ENCODE assay signal across 15 mouse cellular contexts in the genomic region with DNA sequence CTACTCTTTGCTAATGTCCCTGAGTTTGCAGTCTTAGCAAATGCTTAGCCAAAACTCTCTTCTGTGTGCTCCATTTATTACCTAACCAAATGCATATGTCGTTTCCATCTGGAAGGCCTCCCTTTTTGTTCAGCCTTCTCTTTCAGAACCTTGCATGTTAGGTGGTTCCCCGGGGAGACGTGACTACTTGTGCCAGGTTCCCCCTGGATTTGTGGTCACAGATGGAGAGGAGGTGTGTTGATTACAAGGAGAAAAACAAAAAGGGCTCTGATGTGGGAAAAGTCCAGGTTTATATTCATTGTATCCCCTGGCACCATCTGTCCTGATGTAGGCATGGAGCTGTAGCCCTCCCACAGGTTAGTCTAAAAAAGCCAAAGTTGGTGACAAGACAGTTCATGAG.
A peak's percentile ranks its signal among the peaks of the same experiment; 100 is the strongest.
DNase-seq lines count a peak whose midpoint lies in the region; ATAC-seq and TF ChIP-seq lines count a peak whose summit lies in the region.
"Had no signal": no experiment of that assay in that cellular context is flagged by ENCODE, and none has a peak within 500 bp of the region (broad histone marks: within the 10 kb centered on the region; RNA-seq: fewer than 3 reads in every experiment).

No protein-coding gene starts in this region.

- no peaks in the 10 kb centered on the region for H3K27me3 ChIP-seq in hindbrain, postnatal 0 days (ENCODE audit: insufficient read depth, low read length)
- no peaks in the 10 kb centered on the region for H3K27me3 ChIP-seq in hindbrain, embryonic 11.5 days (ENCODE audit: control insufficient read depth, insufficient read depth, low read length)
- H3K27me3 ChIP-seq: embryonic facial prominence, embryonic 12.5 days; forebrain, embryonic 13.5 days; limb, embryonic 12.5 days had no signal

- TF ChIP-seq CTCF in hindbrain, postnatal 0 days (IDR thresholded peaks at IDR 0.05; ENCODE audit: low read depth): no peak

- H3K27ac ChIP-seq in hindbrain, postnatal 0 days: no peak overlapping the region
- H3K27ac ChIP-seq in hindbrain, embryonic 11.5 days (ENCODE audit: low read depth, low read length): no peak overlapping the region
- H3K27ac ChIP-seq: embryonic facial prominence, embryonic 12.5 days; forebrain, embryonic 13.5 days; kidney, postnatal 0 days; limb, embryonic 12.5 days had no signal

- 61% methylated on average over 3 of the region's 3 CpGs for WGBS in hindbrain, postnatal 0 days
- WGBS in hindbrain, embryonic 11.5 days: 66% methylated on average over 3 of the region's 3 CpGs

- no peak for ATAC-seq in hindbrain, postnatal 0 days
- ATAC-seq in hindbrain, embryonic 11.5 days (ENCODE audit: low FRiP score): no peak
- ATAC-seq: CD4-positive, CD25-positive, alpha-beta regulatory T cell, adult 4 months; forebrain, embryonic 13.5 days; inflammation-experienced regulatory T-cells, adult 6 months had no signal

- H3K4me1 ChIP-seq in hindbrain, postnatal 0 days (ENCODE audit: insufficient read depth, low read length): no peaks in the 10 kb centered on the region
- no peaks in the 10 kb centered on the region for H3K4me1 ChIP-seq in hindbrain, embryonic 11.5 days (replicated peaks; ENCODE audit: control insufficient read depth, insufficient read depth, low read length)
- H3K4me1 ChIP-seq: embryonic facial prominence, embryonic 12.5 days; forebrain, embryonic 13.5 days; limb, embryonic 12.5 days had no signal

- H3K36me3 ChIP-seq in hindbrain, postnatal 0 days (ENCODE audit: insufficient read depth, low read length): no peaks in the 10 kb centered on the region
- no peaks in the 10 kb centered on the region for H3K36me3 ChIP-seq in hindbrain, embryonic 11.5 days (ENCODE audit: control insufficient read depth, insufficient read depth, low read length)
- H3K36me3 ChIP-seq: embryonic facial prominence, embryonic 12.5 days; limb, embryonic 12.5 days had no signal

- no peak overlapping the region for H3K9ac ChIP-seq in hindbrain, postnatal 0 days (replicated peaks; ENCODE audit: low read length)
- no peak overlapping the region for H3K9ac ChIP-seq in hindbrain, embryonic 11.5 days (ENCODE audit: low read depth, low read length)
- H3K9ac ChIP-seq: embryonic facial prominence, embryonic 12.5 days; forebrain, embryonic 13.5 days; limb, embryonic 12.5 days had no signal

- no peak overlapping the region for H3K4me2 ChIP-seq in hindbrain, postnatal 0 days (ENCODE audit: low read depth, low read length)
- H3K4me2 ChIP-seq in hindbrain, embryonic 11.5 days (replicated peaks; ENCODE audit: low read depth, low read length): no peak overlapping the region
- H3K4me2 ChIP-seq: embryonic facial prominence, embryonic 12.5 days; forebrain, embryonic 13.5 days; limb, embryonic 12.5 days had no signal

- peak; percentile 34 for DNase-seq in hindbrain, postnatal 0 days (ENCODE audit: low spot score)
- no peak for DNase-seq in hindbrain, embryonic 11.5 days (ENCODE audit: low spot score)
- DNase-seq in cerebellum, adult 18-20 months: peak; percentile 65 to 70
- DNase-seq in cerebellum, postnatal 36 days: peak; percentile 63 to 65
- peak; percentile 73 for DNase-seq in right cerebral cortex, postnatal 25 days
- DNase-seq in adrenal gland, adult (ENCODE audit: inconsistent age in 2 of 2, low spot score in 1 of 2): no peak
- no peak for DNase-seq in thymus, postnatal 10 days (ENCODE audit: low spot score in 2 of 2)
- DNase-seq: heart, postnatal 14 days; thymus, postnatal 25 days had no signal

- H3K4me3 ChIP-seq in hindbrain, postnatal 0 days (ENCODE audit: low read length): no peak overlapping the region
- no peak overlapping the region for H3K4me3 ChIP-seq in hindbrain, embryonic 11.5 days (ENCODE audit: low read depth, low read length)
- H3K4me3 ChIP-seq: embryonic facial prominence, embryonic 12.5 days; forebrain, embryonic 13.5 days; limb, embryonic 12.5 days had no signal

- no peaks in the 10 kb centered on the region for H3K9me3 ChIP-seq in hindbrain, postnatal 0 days (ENCODE audit: low read length)
- H3K9me3 ChIP-seq in hindbrain, embryonic 11.5 days (ENCODE audit: control insufficient read depth, low read length): no peaks in the 10 kb centered on the region
- H3K9me3 ChIP-seq: embryonic facial prominence, embryonic 12.5 days; forebrain, embryonic 13.5 days; limb, embryonic 12.5 days had no signal

Comparison
In these comparisons a context has a peak if more than half of its experiments do, and no peak if none do; other contexts are left out.
1. DNase-seq: peak in hindbrain, postnatal 0 days (single experiment), cerebellum, adult 18-20 months (2 of 2), cerebellum, postnatal 36 days (2 of 2) and right cerebral cortex, postnatal 25 days (single experiment); none in hindbrain, embryonic 11.5 days (single experiment), adrenal gland, adult (0 of 2) and thymus, postnatal 10 days (0 of 2).